Mouse (Mus musculus): ENCODE measurements around the gene Kmt5c.

Gene Kmt5c

DNA sequence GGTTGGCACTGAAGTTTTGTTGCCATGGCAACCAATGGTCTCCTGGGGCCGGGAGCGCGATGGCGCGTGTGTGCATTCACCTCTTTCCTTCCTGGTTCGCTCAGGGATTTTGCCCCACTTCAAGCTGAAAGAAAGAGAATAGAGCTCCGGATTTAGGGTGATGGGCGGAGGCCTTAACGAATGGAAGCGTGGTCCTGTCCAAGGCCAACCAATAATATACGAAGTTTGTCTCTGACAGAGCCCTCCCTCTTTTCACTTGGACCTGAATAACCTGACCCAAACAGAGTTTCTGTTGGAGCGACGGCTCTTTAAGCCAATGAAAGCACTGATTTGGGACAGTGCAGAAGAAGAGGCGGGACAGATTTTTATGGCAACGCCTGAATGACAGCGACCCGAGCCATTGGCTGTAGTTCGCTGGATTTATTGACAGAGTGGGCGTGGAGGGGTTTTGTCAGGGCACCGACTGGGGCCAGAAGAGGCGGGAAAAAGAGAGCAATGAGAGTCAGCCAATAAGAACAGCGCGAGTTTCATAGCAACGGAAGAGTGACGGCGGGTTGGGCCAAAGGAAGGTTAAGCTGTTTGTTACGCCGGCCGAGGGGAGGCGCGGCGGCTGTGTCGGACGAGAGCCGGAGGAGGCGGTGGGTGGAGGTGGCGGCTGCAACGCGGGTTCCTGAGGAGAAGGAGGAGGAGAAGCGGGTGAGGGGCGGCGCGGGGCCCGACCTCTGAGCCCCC lies at the start of gene Kmt5c:
Gene Kmt5c, plus strand, starts transcription at position 572 of the 732 bp plus-strand sequence.
- peak; percentile 99 for DNase-seq (ENCODE audit: low spot score)

DNA sequence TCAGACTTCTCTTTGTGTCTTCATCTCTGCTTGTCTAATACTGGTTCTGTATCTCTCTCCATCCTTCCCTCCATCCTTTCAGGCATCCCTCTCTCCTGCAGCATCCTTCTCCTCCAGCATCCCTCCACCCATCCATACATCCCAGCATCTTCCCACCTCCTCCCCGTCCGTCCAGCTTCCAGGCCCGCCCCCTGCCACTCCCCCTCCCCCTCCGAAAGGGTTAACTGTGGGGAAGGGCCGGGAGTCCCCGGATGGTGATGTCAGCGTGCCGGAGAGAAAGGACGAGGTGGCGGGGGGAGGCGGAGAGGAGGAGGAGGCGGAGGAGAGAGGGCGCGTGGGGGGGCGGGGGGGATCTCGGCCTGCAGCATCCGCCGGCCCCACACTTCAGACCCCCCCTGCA lies 49.5 kb upstream of the Kmt5c start, which contains the start of gene Brsk1:
Gene Brsk1, plus strand, starts transcription at position 218 of the 400 bp plus-strand sequence.
- DNase-seq (ENCODE audit: low spot score): peak; percentile 60

DNA sequence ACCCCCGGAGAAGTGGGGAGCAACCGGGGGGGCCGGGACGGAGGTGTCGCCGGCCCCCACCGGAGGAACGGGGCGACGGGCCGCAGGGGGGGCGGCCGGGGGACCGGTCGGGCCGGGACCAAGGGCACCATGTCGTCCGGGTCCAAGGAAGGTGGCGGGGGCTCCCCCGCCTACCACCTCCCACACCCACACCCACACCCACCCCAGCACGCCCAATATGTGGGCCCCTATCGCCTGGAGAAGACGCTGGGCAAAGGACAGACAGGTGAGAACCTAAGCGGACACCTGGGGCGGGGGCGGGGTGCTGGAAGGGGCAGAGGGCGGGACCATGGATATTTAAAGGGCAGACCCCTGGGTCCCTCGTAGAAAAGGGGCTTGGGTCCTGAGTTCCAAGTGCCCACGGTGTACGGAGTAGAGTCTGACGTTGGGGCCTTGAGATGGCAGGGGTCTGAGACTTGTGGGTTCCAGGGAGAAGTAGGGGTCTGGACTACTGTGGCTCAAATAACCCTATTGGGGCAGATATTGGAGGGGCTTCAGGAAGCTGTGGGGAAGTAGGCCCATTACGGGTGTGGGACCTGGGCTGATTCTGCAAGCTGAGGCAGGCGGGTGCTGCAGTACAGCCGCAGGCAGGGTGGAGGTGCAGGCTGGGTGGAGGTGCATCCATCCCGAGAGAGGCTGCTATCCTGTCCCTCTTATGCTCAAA lies 48.8 kb upstream of the Kmt5c start:
- DNase-seq (ENCODE audit: low spot score): no peak

DNA sequence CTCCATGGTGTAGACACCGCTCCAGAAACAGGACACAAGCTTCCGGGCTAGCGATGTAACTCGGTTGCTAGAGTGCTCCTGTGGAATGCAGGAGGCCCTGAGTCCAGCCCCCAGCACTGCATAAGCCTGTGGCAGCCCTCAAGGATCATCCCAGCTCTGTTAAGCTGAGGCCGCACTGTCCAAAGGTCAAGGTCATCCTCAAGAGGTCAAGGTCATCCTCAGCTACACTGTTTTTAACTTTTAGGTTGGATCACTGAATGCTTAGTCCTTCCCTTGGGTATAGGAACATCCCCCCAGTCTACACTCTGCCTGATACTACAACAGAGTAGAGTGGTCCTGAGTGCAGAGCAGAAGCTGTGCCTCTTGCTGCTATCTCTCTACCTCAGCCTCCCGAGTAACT lies 46.9 kb upstream of the Kmt5c start:
- no peak for DNase-seq (ENCODE audit: low spot score)

DNA sequence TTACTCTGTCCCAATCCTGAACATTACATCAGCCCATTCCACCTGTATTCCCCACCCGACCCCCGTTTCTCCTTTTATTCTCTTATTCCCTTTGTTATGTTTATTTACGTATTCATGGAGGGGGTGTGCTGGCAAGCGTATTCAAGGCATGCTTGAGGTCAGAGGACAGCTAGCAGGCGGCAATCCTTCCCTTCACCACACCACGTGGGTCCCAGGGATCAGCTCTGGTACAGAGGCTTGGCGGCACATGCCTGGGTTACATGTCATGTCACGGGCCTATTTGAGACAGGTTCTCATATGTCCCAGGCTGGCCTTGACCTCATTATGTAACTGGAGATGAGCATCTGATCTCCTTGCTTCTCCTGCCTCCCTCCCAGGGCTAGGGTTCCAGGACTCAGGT lies 37.6 kb upstream of the Kmt5c start:
- no peak for DNase-seq (ENCODE audit: low spot score)

DNA sequence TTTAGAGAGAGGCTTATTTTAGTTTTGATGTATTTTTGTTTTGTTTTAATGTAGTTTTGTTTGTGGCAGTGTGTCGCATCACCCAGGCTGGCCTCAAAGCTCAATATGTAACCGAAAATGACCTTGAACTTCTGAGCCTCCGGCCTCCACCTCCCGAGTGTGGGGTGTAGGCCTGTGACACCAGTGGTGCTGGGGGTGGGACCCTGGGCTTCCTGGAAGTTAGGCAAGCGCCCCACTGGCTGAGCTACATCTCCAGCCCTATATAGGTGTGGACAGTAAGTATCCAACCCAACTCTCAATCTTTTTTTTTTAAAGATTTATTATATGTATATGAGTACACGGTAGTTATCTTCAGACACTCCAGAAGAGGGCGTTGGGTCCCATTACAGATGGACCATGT lies 36.7 kb upstream of the Kmt5c start:
- DNase-seq (ENCODE audit: low spot score): no peak

DNA sequence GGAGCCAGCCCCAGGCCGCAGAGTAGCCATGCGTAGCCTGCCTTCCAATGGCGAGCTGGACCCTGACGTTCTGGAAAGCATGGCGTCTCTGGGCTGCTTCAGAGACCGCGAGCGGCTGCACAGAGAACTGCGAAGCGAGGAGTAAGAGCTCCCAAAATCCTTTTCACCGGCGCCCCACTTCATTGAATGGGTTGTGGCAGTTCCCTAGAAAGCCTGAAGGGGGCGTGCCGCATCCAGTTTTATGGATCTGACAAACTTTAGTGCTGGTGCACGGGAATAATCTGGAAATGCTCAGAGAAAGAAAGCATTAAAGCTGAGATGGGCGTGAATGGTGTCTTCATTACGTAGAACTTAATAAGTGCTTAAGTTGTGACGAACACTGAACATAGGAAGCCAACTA lies 34.8 kb upstream of the Kmt5c start:
- DNase-seq (ENCODE audit: low spot score): no peak

DNA sequence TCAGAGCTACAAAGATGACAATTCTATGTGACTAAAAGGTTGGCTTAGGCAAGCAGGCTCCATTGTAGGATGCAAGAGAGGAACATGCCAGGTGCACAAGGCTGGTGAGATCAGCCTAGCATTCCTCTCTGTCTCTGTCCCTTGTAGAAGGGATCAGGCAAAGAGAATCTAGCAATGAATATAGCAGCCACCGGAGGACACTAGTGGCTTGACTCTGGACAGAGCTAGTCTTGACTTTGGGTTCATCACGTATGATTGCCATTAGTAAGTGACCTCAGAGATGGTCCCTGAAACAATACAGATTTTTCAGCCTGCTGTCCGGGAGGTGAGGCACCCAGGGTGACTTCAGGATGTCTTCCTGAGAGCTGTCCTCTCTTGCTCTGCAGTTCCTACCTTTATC lies 27.3 kb upstream of the Kmt5c start:
- DNase-seq (ENCODE audit: low spot score): no peak

DNA sequence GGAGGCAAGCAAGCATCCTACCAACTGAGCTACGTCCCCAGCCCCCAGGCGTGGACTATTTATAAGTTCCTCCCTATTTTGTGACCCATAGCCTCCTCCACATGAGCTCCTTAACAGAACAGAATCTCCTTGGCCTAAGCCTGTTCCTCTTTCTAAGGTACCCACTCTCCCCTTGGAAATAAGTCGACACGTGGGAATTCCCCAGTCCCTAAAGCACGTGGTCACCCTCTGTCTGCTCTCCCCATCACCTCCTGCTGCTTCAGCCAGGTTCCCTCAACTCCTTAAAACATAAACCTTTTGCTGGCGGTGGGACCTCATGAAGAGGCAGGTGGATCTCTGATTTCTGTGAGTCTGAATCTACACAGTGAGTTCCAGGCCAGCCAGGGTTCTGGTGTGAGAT lies 23.0 kb upstream of the Kmt5c start:
- no peak for DNase-seq (ENCODE audit: low spot score)

DNA sequence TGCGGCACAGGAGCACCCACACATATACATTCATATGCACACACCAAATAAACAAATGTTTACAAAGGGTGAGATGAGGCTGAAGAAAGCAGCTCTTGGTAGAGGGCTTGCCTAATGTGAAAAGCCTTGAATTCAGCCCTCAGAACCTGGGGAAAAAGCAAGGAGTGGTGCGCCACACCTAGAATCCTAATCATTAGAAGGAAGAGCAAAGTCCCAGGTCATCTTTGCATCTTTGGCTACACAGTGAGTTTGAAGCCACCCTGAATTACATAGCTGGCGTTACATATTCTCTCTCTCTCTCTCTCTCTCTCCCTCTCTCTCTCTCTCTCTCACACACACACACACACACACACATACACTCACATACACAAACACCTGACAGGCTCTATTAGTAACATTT lies 20.6 kb upstream of the Kmt5c start:
- DNase-seq (ENCODE audit: low spot score): no peak

DNA sequence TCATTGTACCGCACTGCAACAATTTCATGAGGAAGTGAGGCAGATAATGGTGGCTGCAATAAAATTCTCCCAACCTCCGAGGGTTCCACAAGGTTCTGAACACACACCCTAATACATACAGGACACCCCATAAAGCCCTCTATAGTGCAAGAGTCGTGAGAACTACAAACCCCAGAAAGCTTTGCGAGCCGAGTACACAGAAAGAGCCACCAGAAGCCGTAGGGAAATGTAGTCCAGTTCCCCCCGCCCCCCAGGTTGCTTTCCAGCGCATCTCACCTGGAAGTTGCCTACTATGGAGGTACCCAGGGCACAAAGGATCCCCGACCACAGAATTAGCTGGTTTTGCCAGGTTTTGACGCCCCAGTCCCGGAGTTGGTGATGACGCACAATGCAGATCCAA lies 16.4 kb upstream of the Kmt5c start:
- peak; percentile 35 for DNase-seq (ENCODE audit: low spot score)

DNA sequence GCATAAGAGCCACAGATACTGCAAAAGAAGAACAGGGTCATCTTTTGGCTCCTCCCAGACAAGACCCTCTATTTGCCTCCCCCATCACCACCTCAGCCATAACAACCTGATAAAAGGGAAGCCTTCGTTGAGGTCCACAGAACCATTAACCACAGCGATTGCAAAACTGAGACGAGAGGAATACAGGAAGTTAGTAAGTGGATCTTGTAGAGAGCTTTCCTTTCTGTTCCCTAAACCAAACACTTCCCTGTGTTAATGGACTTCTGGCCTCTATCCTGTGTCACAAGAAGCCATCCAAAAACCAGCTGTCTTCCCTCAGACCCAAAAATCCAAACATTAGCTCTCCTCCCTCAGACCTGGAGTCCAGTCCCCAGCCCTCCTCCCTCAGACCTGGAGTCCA lies 15.6 kb upstream of the Kmt5c start:
- no peak for DNase-seq (ENCODE audit: low spot score)

DNA sequence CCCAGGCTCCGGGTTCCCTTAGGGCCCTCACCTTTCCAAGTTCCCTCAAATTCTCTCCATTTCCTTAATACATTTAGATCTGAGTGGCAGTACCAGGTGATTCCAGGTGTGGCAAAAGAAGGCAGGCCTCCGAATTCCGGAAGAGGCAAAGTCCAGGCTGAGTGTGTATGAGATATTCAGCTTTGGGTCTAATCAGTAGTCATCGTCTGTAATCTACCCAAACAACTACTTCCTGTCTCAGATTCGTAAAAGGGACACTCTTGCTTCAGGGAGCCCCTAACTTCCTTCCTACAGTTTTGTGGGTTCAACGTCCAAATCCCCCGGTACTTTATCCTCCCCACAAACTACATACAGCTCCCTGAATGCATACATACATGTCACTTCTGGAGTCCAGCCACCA lies 14.7 kb upstream of the Kmt5c start, which contains the start of gene Tmem150b:
Gene Tmem150b, minus strand, starts transcription at position 81 of the 400 bp plus-strand sequence.
- DNase-seq (ENCODE audit: low spot score): no peak

DNA sequence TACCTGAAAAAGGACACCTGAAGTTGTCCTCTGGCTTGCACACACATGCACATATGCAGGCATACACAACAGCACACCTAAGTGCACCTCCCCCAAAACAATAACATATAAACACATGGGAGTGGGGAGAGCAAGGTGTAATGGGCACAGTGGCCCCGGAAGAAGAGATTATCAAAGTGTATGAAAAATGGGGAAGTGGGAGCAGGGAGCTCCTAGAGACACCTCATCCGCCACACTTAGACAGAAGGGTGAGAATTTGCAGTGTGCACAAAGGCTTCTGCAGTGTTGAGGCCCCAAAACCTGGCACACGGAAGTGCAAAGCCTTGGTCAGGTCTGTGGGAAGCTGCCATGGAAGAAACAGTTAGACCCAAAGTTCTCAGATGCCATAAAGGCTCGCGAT lies 8.8 kb upstream of the Kmt5c start:
- no peak for DNase-seq (ENCODE audit: low spot score)

DNA sequence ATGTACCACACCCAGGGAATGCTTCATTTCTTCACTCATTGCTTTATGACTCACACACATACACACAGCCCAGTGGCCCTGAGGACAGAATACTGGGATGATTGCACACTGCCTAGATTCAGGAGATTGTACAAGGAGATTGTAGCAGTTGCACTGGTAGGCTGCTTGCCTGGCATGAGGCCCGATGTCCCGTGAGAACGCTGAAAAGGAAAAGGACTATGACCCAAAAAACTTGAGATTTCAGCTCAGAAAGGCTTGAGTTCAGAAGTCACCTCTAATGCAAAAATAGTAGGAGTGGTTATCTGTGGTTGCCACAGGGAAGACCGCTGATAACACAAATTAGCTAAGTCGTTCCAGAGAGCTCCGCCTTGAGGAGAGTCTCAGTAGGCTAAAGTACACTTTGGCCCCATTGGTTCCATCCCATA lies 6.9 kb upstream of the Kmt5c start:
- DNase-seq (ENCODE audit: low spot score): no peak

DNA sequence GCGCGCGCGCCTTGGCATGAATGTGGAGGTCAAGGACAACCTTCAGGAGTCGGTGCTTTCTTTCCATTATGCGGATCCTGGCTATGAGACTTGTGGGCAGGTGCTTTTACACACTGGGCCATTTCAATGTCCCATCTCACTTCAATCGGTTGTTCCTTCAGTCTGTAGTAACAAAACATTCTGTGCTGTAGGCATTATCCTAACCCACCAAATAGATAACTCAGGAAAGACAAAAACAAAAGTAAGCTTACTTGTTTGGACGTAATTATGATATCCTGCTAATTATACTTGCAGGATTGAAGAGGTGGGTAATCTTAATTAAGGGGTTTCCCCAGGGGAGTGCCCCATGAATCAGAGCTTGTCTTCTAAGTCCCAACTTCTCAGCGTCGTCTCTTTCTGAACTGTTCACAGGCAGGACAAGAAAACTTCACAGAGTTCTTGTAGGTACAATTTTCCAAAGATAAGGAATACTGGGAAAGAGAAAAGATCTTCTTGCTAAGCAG lies 823 bp upstream of the Kmt5c start:
- DNase-seq (ENCODE audit: low spot score): no peak

DNA sequence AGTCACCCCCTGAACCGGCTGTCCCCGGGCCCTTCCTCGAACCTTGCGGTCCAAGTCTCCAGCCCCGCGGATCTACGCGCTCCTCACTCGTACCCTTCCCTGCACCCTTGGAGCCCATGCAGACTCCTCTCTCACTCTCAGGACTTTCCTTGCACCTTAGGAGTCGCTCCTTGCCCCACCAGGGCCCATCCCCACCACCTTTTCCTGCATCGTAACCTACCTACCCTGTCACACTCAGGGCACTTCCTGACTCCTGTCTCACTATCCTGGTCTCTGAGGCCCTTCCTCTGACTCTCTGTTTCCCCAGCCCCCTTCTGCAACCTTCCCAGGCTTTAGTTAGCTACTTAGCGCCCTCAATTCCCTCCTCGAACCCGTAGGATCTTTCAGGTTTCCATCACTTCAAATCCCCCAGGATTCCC lies 403 bp downstream of the Kmt5c start:
- no peak for DNase-seq (ENCODE audit: low spot score)

DNA sequence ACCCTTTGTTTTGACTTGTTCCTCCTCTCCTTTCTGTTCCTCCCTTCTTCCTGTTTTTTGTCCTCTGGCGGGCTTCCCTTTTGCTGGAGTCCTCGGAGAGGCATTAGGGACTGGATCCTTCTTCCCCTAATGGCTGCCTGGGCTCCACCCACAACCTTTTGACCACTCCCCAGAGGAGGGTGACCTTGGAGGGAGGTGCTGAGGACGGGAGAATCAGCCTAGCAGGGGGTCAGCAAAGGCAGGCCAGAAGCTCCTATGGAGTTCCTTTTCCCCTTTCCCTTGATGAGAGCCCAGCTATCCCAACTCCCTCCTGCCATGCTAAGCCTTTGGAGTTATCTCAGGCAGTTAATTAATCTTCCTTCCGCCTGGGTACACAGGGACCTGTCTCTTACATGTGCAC lies 1.2 kb downstream of the Kmt5c start:
- DNase-seq (ENCODE audit: low spot score): no peak

DNA sequence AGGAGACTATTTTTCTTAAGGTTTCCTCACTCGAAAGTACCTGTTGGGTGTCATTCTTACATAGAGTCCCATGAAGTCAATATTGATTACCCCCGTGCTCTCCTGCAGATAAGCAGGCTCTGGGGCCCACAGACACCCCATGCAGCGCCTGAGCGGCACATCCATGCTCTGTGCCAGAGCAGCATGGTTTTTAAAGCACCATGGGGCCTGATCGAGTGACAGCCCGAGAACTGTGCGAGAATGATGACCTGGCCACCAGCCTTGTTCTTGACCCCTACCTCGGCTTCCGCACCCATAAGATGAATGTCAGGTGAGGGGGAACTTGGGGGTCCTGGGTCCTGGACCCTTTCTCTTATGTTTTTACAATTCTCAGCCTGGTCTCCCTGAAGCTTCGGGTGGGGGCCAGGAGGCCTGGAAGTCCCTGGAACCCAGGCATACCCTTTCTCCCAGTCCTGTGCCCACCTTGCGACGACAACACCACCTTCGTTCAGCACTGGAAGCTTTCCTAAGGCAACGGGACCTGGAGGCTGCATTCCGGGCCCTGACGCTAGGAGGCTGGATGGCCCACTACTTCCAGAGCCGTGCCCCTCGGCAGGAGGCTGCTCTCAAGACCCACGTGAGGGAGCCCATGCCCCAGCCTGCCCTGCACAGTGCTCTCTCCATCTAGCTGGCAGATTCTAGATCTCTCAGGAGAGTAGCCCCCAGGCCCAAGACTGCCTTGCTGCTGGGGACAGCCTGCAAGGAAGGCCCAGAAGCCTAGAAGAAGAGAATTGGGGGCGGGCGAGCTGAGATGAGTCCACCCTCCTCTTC lies 2.0 kb downstream of the Kmt5c start:
- no peak for DNase-seq (ENCODE audit: low spot score)

DNA sequence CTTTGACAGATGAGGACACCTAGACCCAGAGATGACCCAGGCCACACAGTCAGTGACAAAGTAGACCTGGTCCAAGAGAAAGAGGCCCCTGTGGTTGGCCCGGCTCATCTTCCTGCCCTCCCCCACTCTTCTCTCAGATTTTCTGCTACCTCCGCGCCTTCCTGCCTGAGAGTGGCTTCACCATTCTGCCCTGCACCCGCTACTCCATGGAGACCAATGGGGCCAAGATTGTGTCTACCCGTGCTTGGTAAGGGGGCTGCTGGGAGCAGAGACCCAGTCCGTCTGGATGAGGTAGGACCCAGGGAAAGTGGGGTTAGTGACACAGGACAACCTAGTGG lies 2.5 kb downstream of the Kmt5c start:
- no peak for DNase-seq (ENCODE audit: low spot score)

DNA sequence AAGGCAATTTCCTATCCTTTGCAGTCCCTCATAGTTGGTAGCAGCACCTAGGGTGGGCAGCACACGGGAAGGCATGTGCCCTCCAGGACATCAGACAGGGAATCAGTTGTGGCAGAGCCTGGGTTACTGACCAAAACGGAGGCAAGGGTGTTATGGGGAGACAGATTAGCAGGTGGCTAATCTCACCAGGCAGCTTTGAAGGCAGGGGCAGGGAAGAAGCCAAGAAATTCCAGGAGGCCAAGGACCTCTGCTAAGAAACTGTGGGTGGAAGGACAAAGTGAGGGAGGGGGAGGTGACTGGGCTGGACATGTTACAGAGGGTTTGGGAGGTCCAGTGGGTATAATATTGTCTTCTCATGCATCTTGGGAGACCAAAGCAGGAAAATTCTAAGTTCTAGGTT lies 3.4 kb downstream of the Kmt5c start:
- no peak for DNase-seq (ENCODE audit: low spot score)

DNA sequence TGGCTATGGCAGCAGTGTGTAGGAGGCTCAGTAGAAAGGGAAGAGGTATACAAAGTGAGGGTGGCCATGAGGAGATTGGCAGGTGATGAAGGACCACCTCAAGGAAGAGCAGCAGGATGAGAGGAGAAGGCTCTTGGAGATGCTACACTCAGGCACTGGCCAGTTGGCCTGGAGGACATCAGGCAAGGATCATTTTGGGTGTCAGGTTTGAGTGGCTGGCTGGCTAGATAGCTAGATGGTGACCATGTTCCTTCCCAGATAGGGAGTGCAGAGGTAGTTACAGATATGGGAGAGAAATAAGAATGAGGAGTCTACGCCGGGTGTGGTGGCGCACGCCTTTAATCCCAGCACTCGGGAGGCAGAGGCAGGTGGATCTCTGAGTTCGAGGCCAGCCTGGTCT lies 5.0 kb downstream of the Kmt5c start:
- no peak for DNase-seq (ENCODE audit: low spot score)
